Mouse (Mus musculus) stomach, embryonic 14.5 days (tissue): ENCODE data around the gene Zbtb16. TPM values are rescaled to one million over a fixed set of nuclear protein-coding genes. Genes with fewer than 3 reads are reported as not detected.

ENCODE experiments used
- ATAC-seq: fragments of 200-750 bp; cut with Nextera tagmentation; 2 replicates; pipeline ENCODE4 v1.8.0; 2017; ENCODE audit warnings: low read depth, moderate TSS enrichment; ENCODE audit not compliant: insufficient number of reproducible peaks, insufficient read depth, low FRiP score
- H3K27ac ChIP-seq: fragments of 300-500 bp; sonication (generic); 2 replicates; pipeline ENCODE4 v1.5.1; 2014; ENCODE audit warnings: mild to moderate bottlenecking, low read length, moderate library complexity, mixed read lengths
- H3K27me3 ChIP-seq: fragments of 300-500 bp; sonication (generic); 2 replicates; pipeline ENCODE4 v1.6.1; 2014; ENCODE audit warnings: low read length, control low read depth, mixed read lengths; ENCODE audit not compliant: control insufficient read depth, insufficient read depth
- H3K36me3 ChIP-seq: fragments of 300-500 bp; sonication (generic); 2 replicates; pipeline ENCODE4 v1.6.1; 2014; ENCODE audit warnings: mild to moderate bottlenecking, control low read depth, low read length, moderate library complexity, mixed read lengths; ENCODE audit not compliant: control insufficient read depth, insufficient read depth
- H3K4me1 ChIP-seq: fragments of 300-500 bp; sonication (generic); 2 replicates; pipeline ENCODE4 v1.6.1; 2014; ENCODE audit warnings: low read length, control low read depth, mixed read lengths; ENCODE audit not compliant: control insufficient read depth, insufficient read depth
- H3K4me2 ChIP-seq: fragments of 300-500 bp; sonication (generic); replicated peaks from 2 replicates; pipeline ENCODE4 v1.6.1; 2014; ENCODE audit warnings: low read depth, low read length, control low read depth
- H3K4me3 ChIP-seq: fragments of 300-500 bp; sonication (generic); 2 replicates; pipeline ENCODE4 v1.5.1; 2014; ENCODE audit warnings: low read depth, low read length, control low read depth
- H3K9ac ChIP-seq: fragments of 300-500 bp; sonication (generic); replicated peaks from 2 replicates; pipeline ENCODE4 v1.6.1; 2014; ENCODE audit warnings: low read depth, mild to moderate bottlenecking, control low read depth, low read length, moderate library complexity, mixed read lengths
- H3K9me3 ChIP-seq: fragments of 300-500 bp; sonication (generic); 2 replicates; pipeline ENCODE4 v1.6.1; 2016; ENCODE audit warnings: low read depth, low read length, control low read depth; ENCODE audit not compliant: control insufficient read depth
- WGBS: fragments of 180-500 bp; shearing (Covaris S2); extraction: QIAGEN DNeasy Blood & Tissue Kit; methylation state at CpG from one replicate; pipeline ENCODE4 v1.1.7; 2014; 5-methylcytosine and 5-hydroxymethylcytosine counted together
- polyA plus RNA-seq: library from polyadenylated mRNA; unstranded; fragments of >200 nt; fragmentation: Nextera tagmentation; extraction: Ambion mirVana; gene quantifications from 2 replicates; pipeline ENCODE4 v1.2.1, GENCODE M21; 2014

The Zbtb16 gene
- polyA plus RNA-seq, 1 experiment from 2014 or later, result 6.6 TPM

- no peaks in the 10 kb centered on the region for H3K36me3 ChIP-seq
- ATAC-seq, result no peak
- no peaks in the 10 kb centered on the region for H3K4me1 ChIP-seq
- H3K9me3 ChIP-seq, result no peaks in the 10 kb centered on the region
- no peak overlapping the region for H3K4me2 ChIP-seq
- H3K27ac ChIP-seq, result no peak overlapping the region
- H3K27me3 ChIP-seq, result no peaks in the 10 kb centered on the region
- H3K9ac ChIP-seq, result no peak overlapping the region
- no peak overlapping the region for H3K4me3 ChIP-seq
- 31% methylated on average over 15 of the region's 15 CpGs for WGBS
Measured at GRCm38 (mm10) chr9:48782284-48783060, 53.5 kb downstream of the Zbtb16 start.

DNA sequence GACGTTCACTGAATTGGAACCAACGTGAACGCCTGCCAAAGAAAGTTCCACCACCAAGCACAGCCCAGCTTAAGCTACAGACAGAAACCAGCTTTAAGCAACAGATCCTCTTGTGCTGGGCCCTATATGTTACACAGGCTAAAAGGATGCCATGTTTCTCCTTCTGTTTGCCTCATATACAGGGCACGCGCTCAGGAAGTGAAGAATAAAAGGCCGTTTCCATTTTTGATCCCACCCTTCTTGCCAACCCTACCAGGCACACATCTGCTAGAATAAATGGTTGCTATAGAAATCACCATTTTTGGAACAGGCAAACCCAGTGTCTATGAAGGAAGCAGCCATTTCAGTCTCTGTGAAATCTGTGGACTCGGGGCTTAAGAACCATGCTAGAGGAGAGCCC lies 59.8 kb downstream of the Zbtb16 start:
- Histone ChIP-seq H3K27me3 (no peaks in the 10 kb centered on the region), H3K4me1 (no peaks in the 10 kb centered on the region), H3K36me3 (no peaks in the 10 kb centered on the region), H3K9me3 (no peaks in the 10 kb centered on the region), H3K4me3 (no peak overlapping the region), H3K4me2 (no peak overlapping the region), H3K27ac (no peak overlapping the region), H3K9ac (no peak overlapping the region)
- WGBS, result 84% methylated on average over 7 of the region's 7 CpGs
- no peak for ATAC-seq

DNA sequence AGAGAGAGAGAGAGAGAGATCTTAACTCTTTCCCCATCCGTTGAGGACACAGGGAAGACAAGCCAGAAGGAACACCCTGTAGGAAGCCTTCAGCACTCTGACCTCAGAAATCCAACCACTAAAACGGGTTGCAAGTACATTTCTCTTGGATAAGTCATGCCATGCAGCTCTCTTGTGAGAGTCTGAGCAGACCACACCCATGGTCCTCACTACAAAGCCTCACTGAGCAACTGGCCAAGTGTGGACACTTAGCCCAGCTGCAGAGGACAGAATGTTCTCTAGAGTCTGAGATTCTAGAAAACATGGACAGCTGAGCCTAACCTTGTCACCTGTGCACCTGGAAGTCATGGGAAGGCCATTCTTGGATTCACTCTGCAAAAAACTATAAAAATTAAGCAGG lies 60.5 kb downstream of the Zbtb16 start:
- H3K36me3 ChIP-seq, result no peaks in the 10 kb centered on the region
- H3K27me3 ChIP-seq, result no peaks in the 10 kb centered on the region
- no peaks in the 10 kb centered on the region for H3K9me3 ChIP-seq
- no peak overlapping the region for H3K9ac ChIP-seq
- no peak overlapping the region for H3K4me3 ChIP-seq
- no peak overlapping the region for H3K27ac ChIP-seq
- no peak for ATAC-seq
- WGBS, result 54% methylated on average over 2 of the region's 2 CpGs
- no peaks in the 10 kb centered on the region for H3K4me1 ChIP-seq
- no peak overlapping the region for H3K4me2 ChIP-seq

DNA sequence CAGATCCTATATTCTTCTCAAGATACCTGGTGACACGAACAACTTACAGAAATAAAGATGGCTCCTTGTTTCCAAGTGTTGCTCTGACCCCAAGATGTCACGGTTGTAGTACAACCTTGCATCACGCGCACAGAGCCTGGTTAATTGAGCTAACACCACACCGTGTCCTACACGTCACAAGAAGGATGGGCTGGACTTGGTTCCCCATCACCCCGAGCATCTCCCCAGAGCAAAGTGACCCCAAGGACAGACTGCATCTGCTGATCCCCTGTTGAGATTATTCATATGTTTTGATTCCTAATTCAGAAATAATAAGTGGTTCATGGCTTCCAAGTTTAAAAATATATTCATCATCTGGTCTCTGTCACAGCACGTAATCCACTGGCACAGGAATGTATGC lies 62.3 kb downstream of the Zbtb16 start:
- WGBS, result 84% methylated on average over 8 of the region's 8 CpGs
- H3K9me3 ChIP-seq, result no peaks in the 10 kb centered on the region
- no peak overlapping the region for H3K4me2 ChIP-seq
- no peak for ATAC-seq
- no peaks in the 10 kb centered on the region for H3K36me3 ChIP-seq
- no peak overlapping the region for H3K9ac ChIP-seq
- no peaks in the 10 kb centered on the region for H3K4me1 ChIP-seq
- H3K27me3 ChIP-seq, result no peaks in the 10 kb centered on the region
- H3K4me3 ChIP-seq, result no peak overlapping the region
- H3K27ac ChIP-seq, result no peak overlapping the region

GRCm38 (mm10) chr9:48773130-48773529 lies 62.9 kb downstream of the Zbtb16 start:
- no peak overlapping the region for H3K9ac ChIP-seq
- 69% methylated on average over 6 of the region's 6 CpGs for WGBS
- H3K4me2 ChIP-seq, result no peak overlapping the region
- no peaks in the 10 kb centered on the region for H3K36me3 ChIP-seq
- H3K4me3 ChIP-seq, result no peak overlapping the region
- no peaks in the 10 kb centered on the region for H3K9me3 ChIP-seq
- no peak overlapping the region for H3K27ac ChIP-seq
- ATAC-seq, result no peak
- H3K27me3 ChIP-seq, result no peaks in the 10 kb centered on the region
- H3K4me1 ChIP-seq, result no peaks in the 10 kb centered on the region

- Histone ChIP-seq H3K9me3 (no peaks in the 10 kb centered on the region), H3K4me2 (no peak overlapping the region), H3K4me1 (no peaks in the 10 kb centered on the region), H3K9ac (no peak overlapping the region), H3K4me3 (no peak overlapping the region), H3K27me3 (no peaks in the 10 kb centered on the region), H3K27ac (no peak overlapping the region), H3K36me3 (no peaks in the 10 kb centered on the region)
- WGBS, result 87% methylated on average over 6 of the region's 6 CpGs
- no peak for ATAC-seq
Measured at GRCm38 (mm10) chr9:48771504-48771903, 64.5 kb downstream of the Zbtb16 start.

DNA sequence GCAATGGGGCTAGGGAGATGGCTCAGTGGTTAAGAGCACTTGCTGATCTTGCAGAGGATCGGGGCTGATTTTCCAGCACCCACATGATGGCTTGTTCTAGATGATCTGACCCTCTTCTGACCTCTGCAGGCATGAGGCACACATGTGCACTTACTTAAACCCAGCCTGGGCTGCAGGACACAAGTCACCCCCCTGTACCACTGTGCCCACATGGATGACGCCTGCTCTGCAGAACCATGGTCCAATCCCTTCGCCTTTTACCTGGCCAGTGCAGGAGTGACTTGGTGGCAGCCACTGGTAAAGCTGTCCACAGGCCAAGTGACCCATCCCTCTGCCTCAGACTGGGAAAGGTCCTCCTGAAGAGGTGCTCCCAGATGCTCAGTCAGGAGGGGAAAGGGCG lies 67.1 kb downstream of the Zbtb16 start:
- ATAC-seq, result no peak
- H3K4me1 ChIP-seq, result no peaks in the 10 kb centered on the region
- WGBS, result 82% methylated on average over 4 of the region's 4 CpGs
- no peaks in the 10 kb centered on the region for H3K9me3 ChIP-seq
- no peak overlapping the region for H3K27ac ChIP-seq
- H3K36me3 ChIP-seq, result no peaks in the 10 kb centered on the region
- H3K4me3 ChIP-seq, result no peak overlapping the region
- no peaks in the 10 kb centered on the region for H3K27me3 ChIP-seq
- no peak overlapping the region for H3K4me2 ChIP-seq
- H3K9ac ChIP-seq, result no peak overlapping the region

- WGBS, result 86% methylated on average over 20 of the region's 20 CpGs
- Histone ChIP-seq H3K36me3 (no peaks in the 10 kb centered on the region), H3K9me3 (no peaks in the 10 kb centered on the region), H3K4me3 (no peak overlapping the region), H3K27me3 (no peaks in the 10 kb centered on the region), H3K4me2 (no peak overlapping the region), H3K4me1 (no peaks in the 10 kb centered on the region), H3K9ac (no peak overlapping the region), H3K27ac (no peak overlapping the region)
- no peak for ATAC-seq
Measured at GRCm38 (mm10) chr9:48767666-48768432, 68.2 kb downstream of the Zbtb16 start.
